Comparison of ENCODE assay signal across 17 mouse cellular contexts in the genomic region with DNA sequence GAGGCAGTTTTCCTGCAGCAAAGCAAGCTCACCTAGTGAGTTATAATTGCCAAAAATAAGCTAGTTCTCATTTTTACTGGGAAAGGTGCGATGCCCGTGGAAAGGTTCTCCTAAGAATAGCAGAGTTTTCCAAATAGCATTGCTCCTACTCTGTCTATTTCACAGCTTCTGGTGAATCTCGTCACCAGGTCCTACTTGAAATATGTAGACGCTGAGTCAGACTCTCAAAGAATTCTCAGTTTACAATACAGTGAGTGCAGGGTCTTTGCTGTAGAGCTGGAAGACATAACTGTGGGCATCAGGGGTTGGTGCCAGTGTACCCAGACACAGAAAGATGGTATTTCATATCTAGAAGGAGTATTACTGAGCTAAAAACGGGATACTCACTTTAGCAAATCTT.
"Had no signal": no experiment of that assay in that cellular context is flagged by ENCODE, and none has a peak within 500 bp of the region (broad histone marks: within the 10 kb centered on the region; RNA-seq: fewer than 3 reads in every experiment).

No protein-coding gene starts in this region.

- H3K4me3 ChIP-seq: liver, embryonic 12.5 days; midbrain, embryonic 10.5 days; midbrain, embryonic 12.5 days; myocyte; neural tube, embryonic 13.5 days; neural tube, embryonic 15.5 days had no signal

- H3K27ac ChIP-seq: liver, embryonic 12.5 days; liver, embryonic 14.5 days; midbrain, embryonic 10.5 days; midbrain, embryonic 12.5 days; neural tube, embryonic 13.5 days; neural tube, embryonic 15.5 days had no signal

- H3K9ac ChIP-seq: liver, embryonic 12.5 days; liver, embryonic 14.5 days; midbrain, embryonic 12.5 days; neural tube, embryonic 13.5 days; neural tube, embryonic 15.5 days had no signal

- H3K9me3 ChIP-seq: liver, embryonic 12.5 days; midbrain, embryonic 12.5 days; neural tube, embryonic 13.5 days; neural tube, embryonic 15.5 days had no signal

- H3K36me3 ChIP-seq: liver, embryonic 12.5 days had no signal

- H3K4me2 ChIP-seq: liver, embryonic 12.5 days; midbrain, embryonic 12.5 days; neural tube, embryonic 13.5 days; neural tube, embryonic 15.5 days had no signal

- DNase-seq: midbrain, embryonic 14.5 days; retina, postnatal 1 day; right cerebral cortex, adult 18-20 months; right cerebral cortex, postnatal 25 days; right cerebral cortex, postnatal 4 days; spleen, adult 18-20 months; thymus, adult 18-20 months; thymus, postnatal 14 days; thymus, postnatal 36 days had no signal

- ATAC-seq: liver, embryonic 12.5 days; midbrain, embryonic 16.5 days had no signal

- H3K4me1 ChIP-seq: midbrain, embryonic 12.5 days; neural tube, embryonic 13.5 days; neural tube, embryonic 15.5 days had no signal

- H3K27me3 ChIP-seq: liver, embryonic 12.5 days; midbrain, embryonic 12.5 days; neural tube, embryonic 13.5 days; neural tube, embryonic 15.5 days had no signal
